Mouse (Mus musculus) ES-Bruce4 (cell line): Measurements from ENCODE around the gene Mia. TPM values are rescaled to one million over a fixed set of nuclear protein-coding genes. Genes with fewer than 3 reads are reported as not detected.

ENCODE experiments used
- H3K27ac ChIP-seq: 2 replicates; pipeline ENCODE4 v1.5.1; 2012; ENCODE audit warnings: low read length, inconsistent platforms; ENCODE audit not compliant: insufficient read depth
- H3K27me3 ChIP-seq: 2 replicates; pipeline ENCODE4 v1.6.1; 2012; ENCODE audit warnings: mild to moderate bottlenecking, low read length, inconsistent platforms; ENCODE audit not compliant: control insufficient read depth, poor library complexity, insufficient read depth, severe bottlenecking
- H3K36me3 ChIP-seq: 2 replicates; pipeline ENCODE4 v1.6.1; 2012; ENCODE audit warnings: inconsistent platforms, mild to moderate bottlenecking, low read length, moderate library complexity; ENCODE audit not compliant: control insufficient read depth, poor library complexity, insufficient read depth, severe bottlenecking
- H3K4me1 ChIP-seq: one replicate; pipeline ENCODE4 v1.8.1; 2011; ENCODE audit warnings: low read length; ENCODE audit not compliant: control insufficient read depth, insufficient read depth
- H3K4me3 ChIP-seq: 2 replicates; pipeline ENCODE4 v1.5.1; 2011; ENCODE audit warnings: low read depth, mild to moderate bottlenecking, low read length
- H3K9ac ChIP-seq: 2 replicates; pipeline ENCODE4 v1.6.1; 2012; ENCODE audit warnings: low read depth, mild to moderate bottlenecking, inconsistent platforms; ENCODE audit not compliant: poor library complexity, severe bottlenecking
- H3K9me3 ChIP-seq: replicated peaks from 2 replicates; pipeline ENCODE4 v1.6.1; 2012; ENCODE audit warnings: mild to moderate bottlenecking, low read length, inconsistent platforms; ENCODE audit not compliant: control insufficient read depth, poor library complexity, insufficient read depth, severe bottlenecking
- CTCF ChIP-seq: IDR thresholded peaks from one replicate; pipeline ENCODE4 v1.8.1; 2011; ENCODE audit warnings: low read depth, low read length
- EP300 ChIP-seq: IDR thresholded peaks from 2 replicates; pipeline ENCODE4 v1.6.1; 2011; ENCODE audit warnings: low read depth, low read length; ENCODE audit not compliant: insufficient read depth
- POLR2A ChIP-seq: IDR thresholded peaks from one replicate; pipeline ENCODE4 v1.8.1; 2011; ENCODE audit warnings: low read length; ENCODE audit not compliant: insufficient read depth
- polyA plus RNA-seq: library from polyadenylated mRNA; stranded (reverse); fragments of >200 nt; gene quantifications from 2 replicates; pipeline ENCODE4 v1.2.4, GENCODE M21; 2011; ENCODE audit warnings: low read depth; ENCODE audit not compliant: missing spikeins, insufficient read depth, insufficient read length

The Mia gene
- polyA plus RNA-seq, 1 experiment, result 1.0 TPM

- H3K36me3 ChIP-seq, result no peaks in the 10 kb centered on the region
- no peak overlapping the region for H3K9ac ChIP-seq
- H3K27me3 ChIP-seq, result no peaks in the 10 kb centered on the region
- no peak overlapping the region for H3K4me3 ChIP-seq
- H3K27ac ChIP-seq, result peak overlapping the region; percentile 18; the same call in 1 of the 2 replicates
- TF ChIP-seq CTCF (peak; percentile 97), EP300 (0 out of 2 replicates have a peak, but pooled peaks have one; percentile 5), POLR2A (no peak)
- H3K4me1 ChIP-seq, result peaks cover 3% of the 10 kb centered on the region
- no peaks in the 10 kb centered on the region for H3K9me3 ChIP-seq
Measured at GRCm38 (mm10) chr7:27159882-27160281, 21.1 kb downstream of the Mia start.

- Histone ChIP-seq H3K36me3 (no peaks in the 10 kb centered on the region), H3K27ac (no peak overlapping the region), H3K9ac (no peak overlapping the region), H3K9me3 (no peaks in the 10 kb centered on the region), H3K4me3 (no peak overlapping the region), H3K4me1 (peaks cover 3% of the 10 kb centered on the region), H3K27me3 (no peaks in the 10 kb centered on the region)
- TF ChIP-seq CTCF, result no peak
- no peak for TF ChIP-seq EP300
- TF ChIP-seq POLR2A, result no peak
Measured at GRCm38 (mm10) chr7:27159256-27159655, 21.7 kb downstream of the Mia start.

GRCm38 (mm10) chr7:27158171-27158570, 22.8 kb downstream of the Mia start:
- Histone ChIP-seq H3K9ac (no peak overlapping the region), H3K27ac (no peak overlapping the region), H3K36me3 (no peaks in the 10 kb centered on the region), H3K4me1 (peaks cover 3% of the 10 kb centered on the region), H3K9me3 (no peaks in the 10 kb centered on the region), H3K4me3 (no peak overlapping the region), H3K27me3 (no peaks in the 10 kb centered on the region)
- TF ChIP-seq POLR2A (no peak), CTCF (no peak), EP300 (no peak)

- no peak overlapping the region for H3K9ac ChIP-seq
- TF ChIP-seq CTCF (no peak), POLR2A (no peak), EP300 (no peak)
- no peaks in the 10 kb centered on the region for H3K27me3 ChIP-seq
- H3K4me3 ChIP-seq, result no peak overlapping the region
- no peaks in the 10 kb centered on the region for H3K9me3 ChIP-seq
- peaks cover 3% of the 10 kb centered on the region for H3K4me1 ChIP-seq
- H3K27ac ChIP-seq, result no peak overlapping the region
- H3K36me3 ChIP-seq, result no peaks in the 10 kb centered on the region
Measured at GRCm38 (mm10) chr7:27156005-27156404, 25.0 kb downstream of the Mia start.

GRCm38 (mm10) chr7:27153205-27153764, 27.7 kb downstream of the Mia start, which contains the start of gene Cyp2t4:
TSS of gene Cyp2t4 (plus strand) at chr7:27153714.
- no peak within 1 kb of the TSS for H3K9ac ChIP-seq
- H3K27ac ChIP-seq, result no peak within 1 kb of the TSS
- no peak within 1 kb of the TSS for H3K4me3 ChIP-seq
- H3K27me3 ChIP-seq, result no peaks in the 10 kb centered on the region
- H3K36me3 ChIP-seq, result no peaks in the 10 kb centered on the region
- TF ChIP-seq EP300, result no peak
- no peak for TF ChIP-seq CTCF
- TF ChIP-seq POLR2A, result no peak
- no peaks in the 10 kb centered on the region for H3K9me3 ChIP-seq
- peaks cover 1% of the 10 kb centered on the region for H3K4me1 ChIP-seq

GRCm38 (mm10) chr7:27136410-27136996, 44.5 kb downstream of the Mia start:
- Histone ChIP-seq H3K27ac (no peak overlapping the region), H3K4me1 (no peaks in the 10 kb centered on the region), H3K4me3 (no peak overlapping the region), H3K36me3 (no peaks in the 10 kb centered on the region), H3K9me3 (peaks cover 6% of the 10 kb centered on the region; the same call in 1 of the 2 replicates), H3K27me3 (no peaks in the 10 kb centered on the region), H3K9ac (no peak overlapping the region)
- TF ChIP-seq EP300 (no peak), POLR2A (no peak), CTCF (no peak)
